In the genomic region with DNA sequence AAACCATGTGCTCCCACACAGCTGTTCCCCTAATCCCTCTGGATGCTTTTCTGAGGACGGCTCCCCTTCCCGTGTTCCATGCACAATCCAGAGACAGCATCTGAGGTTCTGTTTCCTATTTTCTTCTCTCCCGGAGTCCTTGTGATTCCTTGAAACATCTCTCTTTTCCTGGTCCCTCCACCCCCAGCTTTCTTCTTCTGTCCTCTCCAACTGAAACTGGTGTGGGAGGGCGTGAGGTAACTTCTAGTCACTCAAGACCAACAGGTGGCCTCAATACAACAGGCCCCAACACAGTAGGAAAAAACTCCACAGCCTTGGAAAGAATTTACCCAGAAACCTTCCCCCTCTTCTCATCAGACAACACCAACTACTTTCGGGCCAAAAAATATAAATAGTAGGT, we compare ENCODE assay signal across 14 mouse cellular contexts.
DNase-seq lines count a peak whose midpoint lies in the region.
"Had no signal": no experiment of that assay in that cellular context is flagged by ENCODE, and none has a peak within 500 bp of the region (broad histone marks: within the 10 kb centered on the region; RNA-seq: fewer than 3 reads in every experiment).

No protein-coding gene starts in this region.

- peak; percentile 13 to 24 for DNase-seq in frontal cortex, postnatal 36 days (ENCODE audit: low spot score in 2 of 2)
- no peak for DNase-seq in frontal cortex, postnatal 10 days (ENCODE audit: low spot score in 2 of 2)
- DNase-seq in right cerebral cortex, postnatal 36 days (ENCODE audit: low spot score in 2 of 2) = peak; percentile 5 to 18
- no peak for DNase-seq in right cerebral cortex, postnatal 4 days
- DNase-seq in cerebellum, adult 11 months = no peak
- DNase-seq: adrenal gland, adult 2 months; adrenal gland, postnatal 10 days; adrenal gland, postnatal 25 days; cerebellum, adult 18-20 months; cerebellum, adult 8-10 months; cerebellum, adult 9-11 months; cerebellum, postnatal 14 days; cerebellum, postnatal 36 days; embryo, embryonic 11 days had no signal

Comparison
In these comparisons a context has a peak if more than half of its experiments do, and no peak if none do; other contexts are left out.
1. DNase-seq: peak in frontal cortex, postnatal 36 days (2 of 2) and right cerebral cortex, postnatal 36 days (2 of 2); none in frontal cortex, postnatal 10 days (0 of 2), right cerebral cortex, postnatal 4 days (single experiment) and cerebellum, adult 11 months (single experiment).